Mouse (Mus musculus): Measurements from ENCODE around the gene Trim67.

The Trim67 gene

GRCm38 (mm10) chr8:124792708-124793107, at the start of gene Trim67:
Gene Trim67 (plus strand): TSS chr8:124793092.
- DNase-seq (ENCODE audit: low spot score in 2 of 2) = no peak

GRCm38 (mm10) chr8:124746661-124747060, 46.2 kb upstream of the Trim67 start:
- no peak for DNase-seq (ENCODE audit: low spot score in 2 of 2)

- no peak for DNase-seq (ENCODE audit: low spot score in 2 of 2)
Observed at GRCm38 (mm10) chr8:124751191-124751590, 41.7 kb upstream of the Trim67 start.

GRCm38 (mm10) chr8:124751709-124752173, 41.2 kb upstream of the Trim67 start, which contains the start of gene Fam89a:
Gene Fam89a (minus strand): TSS chr8:124751832.
- peak in 1 of 2 experiments; percentile 21 for DNase-seq (ENCODE audit: low spot score in 2 of 2)

- no peak for DNase-seq (ENCODE audit: low spot score in 2 of 2)
Observed at GRCm38 (mm10) chr8:124752325-124752862, 40.5 kb upstream of the Trim67 start.

- no peak for DNase-seq (ENCODE audit: low spot score in 2 of 2)
Observed at GRCm38 (mm10) chr8:124754101-124754791, 38.6 kb upstream of the Trim67 start.

- no peak for DNase-seq (ENCODE audit: low spot score in 2 of 2)
Observed at GRCm38 (mm10) chr8:124754792-124755190, 38.1 kb upstream of the Trim67 start.

- DNase-seq (ENCODE audit: low spot score in 2 of 2) = no peak
Observed at GRCm38 (mm10) chr8:124755481-124755880, 37.4 kb upstream of the Trim67 start.

- DNase-seq (ENCODE audit: low spot score in 2 of 2) = no peak
Observed at GRCm38 (mm10) chr8:124756153-124756552, 36.7 kb upstream of the Trim67 start.

GRCm38 (mm10) chr8:124756601-124757000, 36.3 kb upstream of the Trim67 start:
- DNase-seq (ENCODE audit: low spot score in 2 of 2) = no peak

GRCm38 (mm10) chr8:124758544-124758943, 34.3 kb upstream of the Trim67 start:
- DNase-seq (ENCODE audit: low spot score in 2 of 2) = no peak

GRCm38 (mm10) chr8:124763061-124763460, 29.8 kb upstream of the Trim67 start:
- no peak for DNase-seq (ENCODE audit: low spot score in 2 of 2)

GRCm38 (mm10) chr8:124772389-124772788, 20.5 kb upstream of the Trim67 start:
- DNase-seq (ENCODE audit: low spot score in 2 of 2) = no peak

GRCm38 (mm10) chr8:124775695-124776094, 17.2 kb upstream of the Trim67 start:
- peak in 1 of 2 experiments; percentile 31 for DNase-seq (ENCODE audit: low spot score in 2 of 2)

GRCm38 (mm10) chr8:124780236-124780635, 12.7 kb upstream of the Trim67 start:
- DNase-seq (ENCODE audit: low spot score in 2 of 2) = no peak

- no peak for DNase-seq (ENCODE audit: low spot score in 2 of 2)
Observed at GRCm38 (mm10) chr8:124782431-124782830, 10.5 kb upstream of the Trim67 start.

GRCm38 (mm10) chr8:124783228-124783627, 9.7 kb upstream of the Trim67 start:
- DNase-seq (ENCODE audit: low spot score in 2 of 2) = no peak

GRCm38 (mm10) chr8:124784613-124785012, 8.3 kb upstream of the Trim67 start:
- DNase-seq (ENCODE audit: low spot score in 2 of 2) = no peak

GRCm38 (mm10) chr8:124790676-124791075, 2.2 kb upstream of the Trim67 start:
- DNase-seq (ENCODE audit: low spot score in 2 of 2) = no peak

- no peak for DNase-seq (ENCODE audit: low spot score in 2 of 2)
Observed at GRCm38 (mm10) chr8:124791751-124792150, 1.1 kb upstream of the Trim67 start.

GRCm38 (mm10) chr8:124792186-124792585, 706 bp upstream of the Trim67 start:
- DNase-seq (ENCODE audit: low spot score in 2 of 2) = no peak

- DNase-seq (ENCODE audit: low spot score in 2 of 2) = peak; percentile 78 to 94
Observed at GRCm38 (mm10) chr8:124793172-124793651, 320 bp downstream of the Trim67 start.
